Mouse (Mus musculus): ENCODE data around the gene Tagln3.

GRCm38 (mm10) chr16:45720022-45720630 lies 4.3 kb downstream of the Tagln3 start:
- TF ChIP-seq CTCF (IDR thresholded peaks at IDR 0.05; ENCODE audit: insufficient read depth, low read depth, low read length), result no peak
- no peak for TF ChIP-seq POLR2A (IDR thresholded peaks at IDR 0.05; ENCODE audit: insufficient read depth, low read depth, low read length)
